Mouse (Mus musculus) liver, postnatal 0 days (tissue): ENCODE data around the gene Plcxd1.

Experiments used
- CTCF ChIP-seq: sonication (generic); IDR thresholded peaks from 2 replicates; pipeline ENCODE4 v1.5.1; 2016; ENCODE audit warnings: antibody characterized with exemption, low read depth
- EP300 ChIP-seq: IDR thresholded peaks from 2 replicates; pipeline ENCODE4 v1.6.1; 2016; ENCODE audit warnings: antibody characterized with exemption, low read depth, mild to moderate bottlenecking

GRCm38 (mm10) chr5:110094847-110095213 lies 4.9 kb upstream of the Plcxd1 start:
- no peak for TF ChIP-seq CTCF
- no peak for TF ChIP-seq EP300
